Mouse (Mus musculus): ENCODE measurements around the gene Pex16.
A peak's percentile ranks its signal among the peaks of the same experiment; 100 is the strongest.

Gene Pex16

DNA sequence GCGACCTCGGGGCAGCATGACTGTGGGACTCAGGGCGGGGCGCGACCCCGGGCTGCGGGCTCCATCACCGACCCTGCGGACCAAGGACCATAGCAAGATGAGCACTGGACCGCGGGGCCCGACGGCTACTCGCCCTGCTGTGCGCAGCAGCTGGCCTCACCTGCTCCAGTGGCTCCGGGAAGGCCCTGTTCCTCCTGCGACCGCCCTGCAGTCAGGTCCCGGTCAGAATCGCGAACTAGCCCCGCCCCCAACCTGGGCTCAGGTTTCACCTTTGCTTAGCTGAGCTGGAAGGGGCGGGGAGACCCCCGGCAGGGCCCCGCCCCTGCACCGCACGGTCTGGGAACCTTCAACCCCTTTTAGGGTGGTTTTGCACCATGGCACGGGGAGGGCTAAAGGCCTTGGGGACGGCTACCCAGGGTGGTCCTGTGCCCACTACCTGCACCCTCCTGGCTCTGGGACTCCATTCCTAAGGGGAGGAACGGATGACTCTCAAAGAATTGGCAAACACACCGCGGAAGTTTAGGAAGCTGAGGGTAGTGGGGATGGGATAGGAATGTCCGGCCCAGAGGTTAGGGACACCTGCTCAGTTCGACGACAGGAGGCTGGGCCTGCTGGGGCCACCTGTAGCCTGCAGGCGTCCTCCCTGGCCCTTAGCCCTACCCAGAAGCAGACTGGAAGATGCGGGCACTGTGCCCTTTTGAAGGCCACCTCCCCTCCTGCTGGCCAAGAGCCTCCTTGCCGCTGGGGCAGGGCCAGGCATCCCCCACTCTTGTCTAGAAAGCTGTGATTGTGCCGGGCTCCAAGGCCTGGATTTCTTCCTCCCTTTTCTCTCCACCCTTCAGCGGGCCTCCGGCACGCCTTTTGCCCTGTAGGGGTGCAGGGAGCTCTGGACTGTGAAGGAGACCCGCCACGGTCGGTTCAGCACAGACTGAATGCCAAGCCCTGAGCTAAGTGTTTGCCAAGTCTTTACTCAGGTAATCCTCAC lies 3.4 kb upstream of the Pex16 start:
- DNase-seq (ENCODE audit: low spot score): no peak

DNA sequence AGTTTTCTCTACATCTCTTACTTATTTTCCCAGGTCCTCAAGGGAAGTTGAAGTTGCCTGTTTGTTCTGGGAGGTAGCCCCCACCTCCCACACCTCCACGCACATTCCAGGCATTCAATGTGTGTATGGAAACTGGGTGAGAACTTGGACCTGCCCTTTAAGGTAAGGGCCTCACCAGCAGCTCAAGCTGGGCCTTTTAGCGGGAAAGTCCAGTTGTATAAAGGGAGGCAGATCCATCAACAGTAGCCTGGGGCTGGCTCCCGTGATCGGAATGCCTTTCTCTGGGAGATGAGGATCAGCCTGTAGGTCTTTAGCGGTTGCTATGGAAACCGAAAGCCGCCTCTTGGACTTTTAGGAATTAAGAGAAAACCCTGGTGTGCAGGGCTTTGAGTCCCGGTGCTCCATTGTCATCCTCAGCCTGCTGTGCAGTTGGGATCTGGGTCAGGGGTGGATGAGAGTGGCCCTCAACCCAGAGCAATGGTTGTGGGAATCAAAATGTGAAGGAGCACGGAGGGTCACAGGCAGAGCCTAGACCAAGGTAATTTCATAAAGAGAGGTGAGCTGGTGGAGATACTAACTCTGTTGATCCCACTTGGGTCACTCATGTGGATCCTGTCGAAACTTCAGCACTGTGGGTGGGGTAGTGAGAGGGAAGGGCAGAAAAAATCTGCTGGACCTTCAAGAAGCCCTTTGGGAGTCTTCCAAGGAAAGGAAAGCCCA lies 2.3 kb upstream of the Pex16 start:
- DNase-seq (ENCODE audit: low spot score): no peak

DNA sequence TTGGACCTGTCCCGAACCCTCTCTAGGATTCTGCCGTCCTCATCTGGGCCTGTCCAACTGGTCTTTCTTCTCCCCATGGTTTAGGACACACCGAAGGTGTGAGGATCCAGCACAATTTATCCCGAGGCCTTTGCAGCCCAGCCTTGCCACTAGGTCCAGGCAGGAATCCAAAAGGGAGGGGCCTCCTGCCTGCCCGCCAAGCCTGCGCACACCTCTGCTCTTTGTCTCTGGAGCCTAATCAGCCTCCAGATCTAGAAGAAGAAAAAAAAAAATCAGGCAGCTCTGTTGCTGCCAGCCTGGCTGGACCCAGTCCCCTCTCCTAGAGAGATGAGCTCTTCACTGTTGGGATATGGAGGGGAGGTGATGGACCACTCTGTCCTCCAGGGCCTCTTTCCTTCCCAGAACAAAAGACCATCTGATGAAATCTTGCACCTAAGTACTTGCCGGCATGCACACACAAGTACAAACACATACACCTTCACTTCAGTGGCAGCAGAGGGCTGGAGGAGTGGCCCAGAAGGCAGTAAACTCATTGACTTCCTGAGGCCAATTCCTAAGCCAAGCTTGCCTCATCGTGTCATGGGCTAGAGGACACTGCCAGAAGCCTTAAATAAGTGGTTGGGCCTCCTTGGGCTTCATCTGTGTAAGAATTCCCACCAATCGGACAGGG lies 1.6 kb upstream of the Pex16 start:
- no peak for DNase-seq (ENCODE audit: low spot score)

DNA sequence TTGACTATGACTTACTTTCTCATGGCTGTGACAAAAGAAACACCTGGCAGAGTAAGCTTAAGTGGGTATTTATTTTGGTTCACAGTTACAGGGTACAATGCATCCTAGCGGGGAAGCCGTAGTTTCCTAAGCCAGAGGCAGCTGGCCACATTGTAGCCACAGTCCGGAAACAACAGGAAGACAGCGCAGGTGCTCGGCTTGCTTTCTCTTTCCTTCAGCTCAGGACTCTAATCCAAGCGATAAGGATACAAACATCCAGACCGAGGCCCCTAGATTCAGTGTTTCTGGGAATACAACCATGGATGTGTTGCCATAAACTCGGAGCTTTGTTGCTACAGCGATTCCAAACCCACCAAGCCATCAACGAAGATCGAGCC lies 1.1 kb upstream of the Pex16 start:
- no peak for DNase-seq (ENCODE audit: low spot score)

DNA sequence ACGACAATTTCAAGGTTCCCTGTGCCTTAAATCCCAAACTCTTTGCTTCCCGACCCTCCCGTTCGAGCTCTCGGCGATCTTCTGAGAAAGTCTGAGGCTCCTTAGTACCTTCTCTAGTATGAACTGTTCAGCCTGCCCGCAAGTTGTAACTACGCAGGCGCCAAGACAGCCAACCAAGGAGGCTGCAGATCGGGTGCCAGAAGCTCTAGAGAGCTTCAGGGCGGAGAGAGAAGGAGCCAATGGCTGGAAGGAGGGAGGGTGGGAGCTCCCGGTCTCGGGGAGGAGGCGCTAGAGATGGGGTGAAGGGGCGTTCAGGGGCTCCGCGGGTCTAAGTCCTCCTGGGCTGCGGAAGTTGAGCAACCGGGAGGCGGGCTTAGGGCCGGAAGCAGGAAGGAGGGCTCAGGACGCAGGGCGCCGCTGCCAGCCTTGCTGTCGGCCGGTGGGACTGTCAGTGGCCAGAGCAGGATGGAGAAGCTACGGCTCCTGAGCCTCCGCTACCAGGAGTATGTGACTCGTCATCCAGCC lies 685 bp downstream of the Pex16 start:
- peak; percentile 94 for DNase-seq (ENCODE audit: low spot score)

DNA sequence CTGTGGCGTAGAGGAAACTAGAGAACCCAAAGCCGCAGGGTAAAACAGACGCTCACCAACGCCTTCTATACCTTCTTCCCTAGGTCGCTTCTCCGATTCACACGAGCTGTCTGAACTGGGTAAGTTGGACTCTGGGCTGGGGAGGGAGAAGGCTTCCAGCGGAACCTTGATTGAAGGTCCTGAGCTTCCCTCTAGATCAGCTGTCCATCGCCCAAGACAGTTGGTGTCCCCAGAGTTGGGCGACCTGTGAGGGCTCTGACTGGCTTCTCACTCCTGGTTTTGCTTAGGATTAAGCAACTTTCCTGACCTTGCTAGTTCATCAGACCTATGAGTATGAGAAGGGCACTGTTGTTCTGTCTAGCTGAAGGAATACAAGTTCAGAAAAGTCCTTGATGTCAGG lies 1.3 kb downstream of the Pex16 start:
- DNase-seq (ENCODE audit: low spot score): no peak

DNA sequence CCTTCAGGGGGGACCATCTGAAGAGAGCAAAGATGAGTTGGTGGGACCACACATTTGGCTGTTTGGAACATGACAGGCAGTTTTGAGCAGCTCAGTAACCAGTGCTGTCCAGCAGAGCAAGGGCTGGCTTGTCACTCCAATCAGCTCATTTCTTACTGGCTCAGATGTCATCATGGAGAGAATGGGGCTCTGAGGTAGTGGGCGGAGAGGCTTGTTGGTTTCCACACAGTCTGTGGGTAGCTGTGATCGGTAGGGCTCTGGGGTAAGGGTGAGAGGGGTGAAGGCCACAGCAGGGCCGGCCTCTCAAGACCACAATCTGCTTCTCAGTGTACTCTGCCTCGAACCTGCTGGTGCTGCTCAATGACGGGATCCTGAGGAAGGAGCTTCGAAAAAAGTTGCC lies 1.8 kb downstream of the Pex16 start:
- DNase-seq (ENCODE audit: low spot score): no peak

DNA sequence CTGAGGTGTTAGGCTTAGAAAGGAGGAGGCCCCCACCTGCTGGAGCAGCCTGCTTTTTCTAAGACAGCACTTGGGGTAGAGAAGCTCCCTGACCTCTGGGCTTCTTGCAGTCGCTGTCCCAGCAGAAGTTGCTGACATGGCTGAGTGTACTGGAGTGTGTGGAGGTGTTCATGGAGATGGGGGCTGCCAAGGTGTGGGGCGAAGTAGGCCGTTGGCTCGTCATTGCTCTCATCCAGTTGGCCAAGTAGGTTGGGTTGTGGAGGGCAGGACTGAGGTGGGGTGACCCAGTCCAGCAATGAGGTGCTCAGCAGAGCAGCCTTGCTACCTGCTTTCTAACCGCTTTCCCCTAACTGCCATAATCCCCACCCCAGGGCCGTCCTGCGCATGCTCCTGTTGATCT lies 2.8 kb downstream of the Pex16 start:
- DNase-seq (ENCODE audit: low spot score): no peak

DNA sequence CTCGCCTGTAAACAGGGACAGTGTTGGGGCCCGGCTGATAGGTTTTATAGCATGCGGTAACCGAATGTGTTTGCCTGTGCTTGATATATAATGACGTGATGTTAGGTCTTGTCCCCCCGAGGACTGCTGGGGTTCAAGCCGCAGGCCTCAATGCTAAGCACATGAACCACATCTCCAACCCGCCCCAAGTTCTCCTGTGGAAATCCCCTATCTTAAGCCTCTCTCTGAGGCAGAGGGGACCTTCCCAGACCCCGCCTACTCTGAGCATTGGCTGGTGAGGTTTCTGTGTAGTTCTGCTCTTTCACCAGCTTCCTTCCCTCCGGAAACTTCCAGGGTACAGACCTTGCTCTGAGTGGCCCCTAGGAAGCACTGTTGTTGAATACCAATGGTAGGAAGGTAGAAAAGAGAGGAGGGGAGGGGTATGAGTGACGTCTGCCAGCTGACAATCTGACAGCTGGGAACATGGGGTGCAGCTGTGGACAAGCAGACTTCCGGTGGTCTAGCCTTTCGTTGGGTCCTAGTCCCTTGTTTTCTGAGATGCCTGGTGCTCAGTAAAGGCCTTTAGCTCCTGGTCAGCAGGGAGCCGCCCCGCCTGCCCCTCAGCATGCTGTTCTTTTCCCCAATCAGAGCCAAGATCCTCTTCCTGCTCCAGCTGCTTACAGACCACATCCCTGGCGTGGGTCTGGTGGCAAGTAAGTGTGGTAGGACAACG lies 5.5 kb downstream of the Pex16 start:
- no peak for DNase-seq (ENCODE audit: low spot score)

DNA sequence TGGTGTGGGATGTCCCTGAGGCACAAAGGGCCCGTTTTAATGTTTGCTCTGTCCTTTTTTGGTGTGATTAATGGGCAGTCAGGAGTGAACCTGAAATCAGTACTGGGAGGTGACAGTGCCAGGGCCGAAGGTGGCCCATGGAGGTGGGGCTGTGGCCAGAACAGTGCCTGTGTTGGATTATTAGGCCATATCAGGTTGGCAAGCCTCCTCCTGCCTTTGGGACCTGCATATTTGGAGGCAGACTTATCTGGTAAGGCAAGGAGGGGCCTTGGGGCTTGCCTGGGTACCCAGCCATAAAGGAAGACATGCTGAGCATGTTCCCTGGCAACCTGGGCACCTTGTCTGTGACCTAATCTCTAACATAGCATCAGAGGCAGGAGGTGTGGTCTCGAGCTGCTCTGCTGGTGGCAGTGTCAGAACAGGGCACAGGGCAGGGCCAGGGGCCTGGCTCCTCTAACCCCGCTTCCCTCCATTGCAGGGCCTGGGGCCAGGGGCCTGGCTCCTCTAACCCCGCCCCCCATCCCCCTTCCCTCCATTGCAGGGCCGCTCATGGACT lies 6.1 kb downstream of the Pex16 start:
- DNase-seq (ENCODE audit: low spot score): no peak

DNA sequence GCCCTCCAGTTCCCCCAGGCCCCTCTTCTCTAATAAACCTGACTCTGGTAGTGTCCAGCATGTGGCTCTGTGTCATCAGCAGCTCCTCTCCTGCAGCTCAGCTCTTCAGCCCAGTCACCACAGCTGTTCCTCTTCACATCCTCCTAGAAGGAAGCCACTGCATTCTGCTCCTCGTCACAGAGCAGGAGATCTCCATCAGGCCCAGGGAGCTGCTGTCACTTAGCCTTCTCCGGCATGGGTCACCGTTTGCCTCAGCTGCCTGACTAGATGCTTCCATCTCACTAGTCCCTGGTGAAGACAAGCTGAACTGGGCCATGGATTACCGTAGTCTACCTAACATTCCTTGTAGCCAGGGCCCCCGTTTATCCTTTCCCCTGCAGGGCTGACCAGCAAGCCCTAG lies 6.7 kb downstream of the Pex16 start:
- no peak for DNase-seq (ENCODE audit: low spot score)

DNA sequence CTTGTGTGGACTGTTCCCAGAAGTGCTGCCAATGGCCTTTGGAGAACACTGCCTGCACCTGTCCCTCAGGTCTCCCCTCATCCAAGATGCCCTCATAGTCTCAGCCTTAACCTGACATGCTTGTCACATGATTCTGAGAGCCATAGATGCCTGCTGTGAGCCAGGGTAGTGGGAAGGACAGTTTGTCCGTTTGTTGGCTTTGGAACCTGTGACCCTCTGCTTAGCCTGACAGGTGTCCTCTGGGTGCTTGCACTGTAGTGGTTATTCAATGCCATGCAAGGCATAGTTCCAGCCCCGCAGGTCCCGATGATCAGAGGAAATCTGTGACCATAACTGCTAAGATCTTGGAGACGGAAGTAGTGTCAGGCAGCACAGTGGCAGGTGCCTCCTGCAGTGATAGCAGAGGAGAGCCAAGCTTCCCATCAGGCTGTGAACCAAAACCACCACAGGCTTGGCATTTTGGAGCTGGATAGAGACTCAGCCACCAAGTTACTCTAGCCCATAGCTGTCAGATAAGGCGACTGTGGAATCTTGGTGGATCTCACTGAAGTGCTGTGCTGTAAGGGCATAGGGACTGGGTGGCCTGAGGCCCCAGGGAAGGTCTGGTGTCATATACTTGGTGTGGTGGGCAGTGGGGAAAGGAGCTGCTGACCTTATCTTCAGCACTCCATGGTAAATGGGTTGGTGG lies 7.6 kb downstream of the Pex16 start, which contains the start of gene 1700029I15Rik:
Gene 1700029I15Rik (plus strand): TSS at position 638 of the 688 bp plus-strand sequence.
- DNase-seq (ENCODE audit: low spot score): no peak

DNA sequence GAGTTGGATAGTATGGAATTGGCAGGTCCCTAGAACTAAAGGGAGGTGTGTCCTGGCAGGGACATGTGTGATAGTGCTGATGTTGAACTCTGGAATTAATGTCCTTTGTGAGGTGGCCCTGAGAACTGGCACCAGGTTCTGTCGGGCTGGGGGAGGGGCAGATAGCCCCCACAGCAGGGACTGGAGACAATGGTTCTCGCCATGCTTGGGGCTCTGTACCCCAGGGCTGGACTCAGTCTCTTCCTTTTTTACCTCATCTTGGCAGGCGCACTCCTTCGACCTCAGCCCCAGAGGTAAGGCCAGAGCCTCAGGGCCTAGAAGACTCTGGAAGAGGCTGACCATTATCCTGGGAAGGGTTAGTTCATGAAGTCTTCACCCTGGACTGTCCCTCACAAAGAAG lies 8.3 kb downstream of the Pex16 start:
- DNase-seq (ENCODE audit: low spot score): no peak

DNA sequence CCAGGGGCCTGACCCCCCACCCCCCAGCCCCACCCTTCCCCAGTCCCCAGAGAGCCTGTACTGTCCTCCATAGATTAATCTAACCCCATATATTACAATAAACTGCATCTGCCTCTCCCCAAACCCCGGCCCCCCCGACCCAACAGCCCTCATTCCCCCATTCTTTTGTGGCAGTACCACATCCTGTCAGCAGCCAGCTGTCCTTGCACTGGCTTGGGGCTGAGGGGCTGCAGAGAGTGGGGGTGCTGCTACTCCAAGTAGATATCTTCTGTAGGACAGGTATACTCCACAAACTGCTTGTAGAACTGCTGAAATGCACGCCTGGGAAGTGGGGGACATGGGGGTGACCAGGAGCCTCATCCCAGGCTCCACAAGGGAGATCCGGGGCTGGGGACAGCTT lies 9.6 kb downstream of the Pex16 start:
- DNase-seq (ENCODE audit: low spot score): no peak

DNA sequence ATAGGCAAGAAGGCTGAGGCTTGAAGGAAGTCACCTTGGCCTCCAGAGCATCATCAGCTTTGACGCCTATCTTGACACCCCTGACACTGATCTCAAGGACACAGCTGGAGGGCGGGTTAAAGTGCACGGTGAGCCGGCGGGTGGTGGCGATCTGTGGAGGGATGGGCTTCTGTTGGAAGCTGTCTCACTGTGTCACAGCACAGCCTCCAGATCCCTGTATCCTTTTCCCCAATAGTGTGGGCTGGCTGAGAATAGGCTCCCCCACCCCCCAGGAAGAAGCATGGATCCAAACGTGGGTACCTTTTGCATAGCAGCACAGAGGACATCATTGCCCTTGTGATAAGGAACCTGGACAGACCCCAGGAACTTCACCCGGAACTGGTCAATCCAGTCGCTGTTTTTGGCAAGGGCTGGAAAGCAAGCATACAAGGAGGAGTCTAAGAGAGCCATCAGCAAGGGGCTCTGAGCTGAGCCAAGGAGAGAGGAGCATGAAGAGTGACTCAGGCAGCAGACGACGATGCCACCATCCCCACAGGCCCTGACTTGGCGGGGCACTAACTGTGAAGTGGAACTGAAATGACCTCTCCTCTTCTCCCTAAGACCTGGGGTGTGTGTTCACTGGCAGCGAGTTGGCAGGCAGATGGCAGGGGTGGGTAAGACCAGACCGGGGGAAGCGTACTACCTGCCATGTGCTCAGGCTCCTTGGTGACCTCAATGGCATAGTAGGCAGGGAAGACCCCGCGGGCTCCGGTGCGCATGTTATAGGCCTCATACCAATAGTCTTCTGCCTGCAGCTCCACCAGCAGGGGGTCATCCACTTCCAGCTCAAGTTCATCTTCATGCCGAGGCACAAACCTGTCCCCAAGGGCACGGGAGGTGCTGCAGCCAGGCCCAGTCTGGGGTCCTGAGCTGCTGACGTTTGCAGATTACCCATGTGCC lies 10.9 kb downstream of the Pex16 start:
- no peak for DNase-seq (ENCODE audit: low spot score)

DNA sequence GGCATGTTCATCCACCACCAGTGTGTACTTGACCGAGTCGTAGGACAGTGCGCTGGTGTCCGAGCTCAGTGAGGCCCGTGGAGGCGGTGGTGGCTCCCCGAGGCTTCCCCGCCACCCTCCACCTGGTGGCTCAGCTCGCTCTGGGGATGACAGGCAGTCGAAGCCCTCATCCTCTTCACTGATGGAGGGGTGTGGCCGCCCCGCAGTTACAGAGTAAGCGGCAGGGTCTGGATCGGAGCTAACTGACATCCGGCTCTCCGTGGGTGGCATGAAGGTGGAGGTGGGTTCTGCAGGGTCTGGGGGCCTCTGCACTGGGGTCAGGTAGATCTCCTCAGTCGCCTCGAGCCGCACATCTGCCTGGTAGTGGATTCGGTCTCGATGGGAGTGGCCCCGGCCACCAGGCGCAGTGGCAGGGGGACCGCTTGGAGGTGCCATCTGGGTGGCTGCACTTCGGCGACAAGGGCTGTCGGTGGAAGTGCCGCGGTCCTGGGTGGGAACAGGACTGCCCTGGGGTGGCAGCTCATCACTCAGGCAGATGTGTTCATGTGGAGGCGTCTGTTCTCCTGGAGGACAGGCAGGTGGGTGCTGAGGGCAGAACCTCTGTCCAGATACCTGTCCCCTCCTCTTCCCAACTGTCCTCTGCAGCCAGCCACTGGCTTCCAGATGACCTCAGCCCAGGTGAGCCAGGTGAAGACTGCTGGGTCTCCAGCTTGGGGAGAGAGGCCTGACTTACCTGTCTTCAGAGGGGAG lies 12.5 kb downstream of the Pex16 start:
- no peak for DNase-seq (ENCODE audit: low spot score)

DNA sequence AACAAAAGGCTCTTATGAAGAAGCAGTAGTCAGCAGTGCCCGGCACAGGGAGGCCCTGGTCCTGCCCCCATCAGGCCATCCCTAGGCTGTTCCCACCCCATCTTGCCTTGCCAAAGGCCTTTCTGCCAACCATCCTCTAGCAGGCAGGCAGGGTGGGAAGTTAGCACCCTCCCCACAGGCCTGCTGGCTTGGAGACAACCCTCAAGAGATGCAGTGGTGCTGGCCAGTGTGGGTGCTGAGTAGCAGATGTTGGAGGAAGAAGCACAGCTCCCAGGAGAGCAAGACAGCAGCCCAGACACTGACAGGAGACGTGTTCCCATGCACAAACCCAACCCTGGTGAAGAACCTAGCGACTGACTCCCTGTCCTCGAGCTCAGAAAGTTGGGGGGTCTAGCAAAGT lies 13.2 kb downstream of the Pex16 start:
- DNase-seq (ENCODE audit: low spot score): peak; percentile 77

DNA sequence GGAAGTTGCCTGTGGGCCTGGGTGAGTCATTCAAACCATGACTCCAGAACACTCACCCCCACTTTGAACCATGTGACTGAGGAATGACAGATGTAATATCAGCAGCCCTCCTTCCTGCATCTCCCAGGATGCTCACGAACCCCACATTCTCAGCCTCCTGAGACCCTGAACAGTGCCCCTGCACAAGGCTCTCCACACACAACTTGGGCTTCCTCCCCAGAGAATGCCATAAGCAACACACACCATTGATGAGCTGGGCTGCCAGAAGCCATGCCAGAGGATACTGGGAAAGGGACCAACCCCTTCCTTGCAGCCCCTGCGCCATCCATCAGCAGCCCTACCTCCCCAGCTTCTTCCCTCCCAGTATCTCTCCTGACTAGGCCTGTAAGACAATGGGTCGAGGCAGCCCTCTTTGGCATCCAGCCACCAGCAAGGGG lies 13.6 kb downstream of the Pex16 start:
- no peak for DNase-seq (ENCODE audit: low spot score)

Measured in left cerebral cortex, adult 11 months (tissue).